In genomic region chr14:68923054-68923453, GRCm38 (mm10) we compare ENCODE assay signal across 8 mouse cellular contexts.
DNase-seq lines count a peak whose midpoint lies in the region; ATAC-seq lines count a peak whose summit lies in the region.

No protein-coding gene starts in this region.

- no peak for ATAC-seq in liver, embryonic 12.5 days
- ATAC-seq in hindbrain, embryonic 15.5 days (ENCODE audit: low FRiP score, low read depth), result peak; percentile 92

- 3% methylated on average over 2 of the region's 2 CpGs for WGBS in liver, embryonic 12.5 days (ENCODE audit: insufficient replicate concordance)
- 11% methylated on average over 2 of the region's 2 CpGs for WGBS in embryonic facial prominence, embryonic 10.5 days
- 5% methylated on average over 2 of the region's 2 CpGs for WGBS in hindbrain, embryonic 15.5 days

- no peak overlapping the region for H3K9ac ChIP-seq in liver, embryonic 12.5 days
- H3K9ac ChIP-seq in hindbrain, embryonic 15.5 days, result no peak overlapping the region

- H3K36me3 ChIP-seq in liver, embryonic 12.5 days, result no peaks in the 10 kb centered on the region
- H3K36me3 ChIP-seq in embryonic facial prominence, embryonic 10.5 days (replicated peaks), result no peaks in the 10 kb centered on the region
- H3K36me3 ChIP-seq in hindbrain, embryonic 15.5 days, result no peaks in the 10 kb centered on the region

- H3K27me3 ChIP-seq in liver, embryonic 12.5 days (replicated peaks), result no peaks in the 10 kb centered on the region
- H3K27me3 ChIP-seq in embryonic facial prominence, embryonic 10.5 days (replicated peaks; ENCODE audit: low read depth, poor library complexity, severe bottlenecking), result no peaks in the 10 kb centered on the region
- H3K27me3 ChIP-seq in hindbrain, embryonic 15.5 days, result no peaks in the 10 kb centered on the region

- H3K9me3 ChIP-seq in liver, embryonic 12.5 days (replicated peaks), result no peaks in the 10 kb centered on the region
- H3K9me3 ChIP-seq in embryonic facial prominence, embryonic 10.5 days, result no peaks in the 10 kb centered on the region
- no peaks in the 10 kb centered on the region for H3K9me3 ChIP-seq in hindbrain, embryonic 15.5 days

- no peak overlapping the region for H3K4me2 ChIP-seq in liver, embryonic 12.5 days
- H3K4me2 ChIP-seq in hindbrain, embryonic 15.5 days, result no peak overlapping the region

- intact Hi-C loops in left cerebral cortex, postnatal 36 days (cut with DNase I), result no loop called here

- no peak overlapping the region for H3K27ac ChIP-seq in liver, embryonic 12.5 days
- H3K27ac ChIP-seq in embryonic facial prominence, embryonic 10.5 days (replicated peaks), result no peak overlapping the region
- 0 out of 2 replicates have a peak overlapping the region, but pooled peaks have one; percentile 10 for H3K27ac ChIP-seq in hindbrain, embryonic 15.5 days (replicated peaks)

- no peak overlapping the region for H3K4me3 ChIP-seq in liver, embryonic 12.5 days
- no peak overlapping the region for H3K4me3 ChIP-seq in embryonic facial prominence, embryonic 10.5 days
- no peak overlapping the region for H3K4me3 ChIP-seq in hindbrain, embryonic 15.5 days

- peak; percentile 10 for DNase-seq in liver
- peak; percentile 63 for DNase-seq in embryonic facial prominence, embryonic 10.5 days (ENCODE audit: low spot score)
- peak; percentile 19 to 28 for DNase-seq in left cerebral cortex, postnatal 36 days (ENCODE audit: low spot score in 2 of 2)
- peak; percentile 55 for DNase-seq in telencephalon, adult 2 months (ENCODE audit: low read depth, low spot score)
- DNase-seq in gastrocnemius, adult 8-10 months (ENCODE audit: low spot score in 2 of 2), result no peak
- no peak for DNase-seq in thymus, adult 18-20 months

- no peaks in the 10 kb centered on the region for H3K4me1 ChIP-seq in liver, embryonic 12.5 days
- peaks cover 23% of the 10 kb centered on the region for H3K4me1 ChIP-seq in embryonic facial prominence, embryonic 10.5 days
- H3K4me1 ChIP-seq in hindbrain, embryonic 15.5 days (replicated peaks), result peaks cover 14% of the 10 kb centered on the region

Comparison
In these comparisons a context has a peak if more than half of its experiments do, and no peak if none do; other contexts are left out.
1. DNase-seq: peak in liver (single experiment), embryonic facial prominence, embryonic 10.5 days (single experiment), left cerebral cortex, postnatal 36 days (2 of 2) and telencephalon, adult 2 months (single experiment); none in gastrocnemius, adult 8-10 months (0 of 2) and thymus, adult 18-20 months (0 of 2).